ENCODE assay signal across 11 mouse cellular contexts in genomic region chr16:18586076-18586905, GRCm38 (mm10). TPM values are rescaled to one million over a fixed set of nuclear protein-coding genes. Genes with fewer than 3 reads are reported as not detected.
DNase-seq lines count a peak whose midpoint lies in the region; ATAC-seq lines count a peak whose summit lies in the region.
"Had no signal": no experiment of that assay in that cellular context is flagged by ENCODE, and none has a peak within 500 bp of the region (broad histone marks: within the 10 kb centered on the region; RNA-seq: fewer than 3 reads in every experiment).

No protein-coding gene starts in this region.

- H3K4me3 ChIP-seq in heart, embryonic 13.5 days = peak overlapping the region; percentile 54
- peak overlapping the region; percentile 44 for H3K4me3 ChIP-seq in hindbrain, embryonic 11.5 days (ENCODE audit: low read depth, low read length)
- H3K4me3 ChIP-seq in midbrain, embryonic 13.5 days (replicated peaks) = peak overlapping the region; percentile 38

- H3K9ac ChIP-seq in heart, embryonic 13.5 days = peak overlapping the region; percentile 75
- H3K9ac ChIP-seq in hindbrain, embryonic 11.5 days (ENCODE audit: low read depth, low read length) = peak overlapping the region; percentile 54
- H3K9ac ChIP-seq in midbrain, embryonic 13.5 days (replicated peaks) = no peak overlapping the region

- WGBS in heart, embryonic 13.5 days = 3% methylated on average over 74 of the region's 83 CpGs
- under 1% methylated on average over 83 of the region's 83 CpGs for WGBS in hindbrain, embryonic 11.5 days
- under 1% methylated on average over 81 of the region's 83 CpGs for WGBS in midbrain, embryonic 13.5 days

- peaks cover 63% of the 10 kb centered on the region for H3K4me1 ChIP-seq in heart, embryonic 13.5 days
- peaks cover 16% of the 10 kb centered on the region for H3K4me1 ChIP-seq in hindbrain, embryonic 11.5 days (replicated peaks; ENCODE audit: control insufficient read depth, insufficient read depth, low read length)
- peaks cover 54% of the 10 kb centered on the region for H3K4me1 ChIP-seq in midbrain, embryonic 13.5 days (replicated peaks)

- no peaks in the 10 kb centered on the region for H3K9me3 ChIP-seq in heart, embryonic 13.5 days
- no peaks in the 10 kb centered on the region for H3K9me3 ChIP-seq in hindbrain, embryonic 11.5 days (ENCODE audit: control insufficient read depth, low read length)
- H3K9me3 ChIP-seq in midbrain, embryonic 13.5 days = no peaks in the 10 kb centered on the region

- H3K27me3 ChIP-seq in heart, embryonic 13.5 days (replicated peaks) = peaks cover 100% of the 10 kb centered on the region
- peaks cover 96% of the 10 kb centered on the region for H3K27me3 ChIP-seq in hindbrain, embryonic 11.5 days (ENCODE audit: control insufficient read depth, insufficient read depth, low read length)
- H3K27me3 ChIP-seq in midbrain, embryonic 13.5 days = peaks cover 100% of the 10 kb centered on the region

- no peak for DNase-seq in heart, postnatal 14 days
- peak; percentile 62 for DNase-seq in ZHBTc4 (ENCODE audit: low read depth, low spot score)
- peak; percentile 71 for DNase-seq in hindbrain, embryonic 11.5 days (ENCODE audit: low spot score)
- no peak for DNase-seq in urinary bladder, postnatal 4 days (ENCODE audit: low spot score in 2 of 2)
- DNase-seq in ovary, postnatal 14 days (ENCODE audit: low spot score) = no peak
- no peak for DNase-seq in cerebellum, postnatal 4 days (ENCODE audit: low spot score in 2 of 2)
- DNase-seq: cerebellum, adult 9-10 months; lung, postnatal 36 days had no signal

- ATAC-seq in heart, embryonic 13.5 days (ENCODE audit: extremely low read depth, insufficient number of reproducible peaks, low FRiP score, low TSS enrichment) = no peak
- ATAC-seq in hindbrain, embryonic 11.5 days (ENCODE audit: low FRiP score) = no peak
- no peak for ATAC-seq in midbrain, embryonic 13.5 days

- intact Hi-C loops in heart, postnatal 14 days (cut with DNase I) = no loop called here

- no peaks in the 10 kb centered on the region for H3K36me3 ChIP-seq in heart, embryonic 13.5 days
- H3K36me3 ChIP-seq in hindbrain, embryonic 11.5 days (ENCODE audit: control insufficient read depth, insufficient read depth, low read length) = no peaks in the 10 kb centered on the region
- H3K36me3 ChIP-seq in midbrain, embryonic 13.5 days = no peaks in the 10 kb centered on the region

- H3K4me2 ChIP-seq in heart, embryonic 13.5 days = peak overlapping the region; percentile 81
- peak overlapping the region; percentile 77 for H3K4me2 ChIP-seq in hindbrain, embryonic 11.5 days (replicated peaks; ENCODE audit: low read depth, low read length)
- H3K4me2 ChIP-seq in midbrain, embryonic 13.5 days (replicated peaks) = peak overlapping the region; percentile 57

- no peak overlapping the region for H3K27ac ChIP-seq in heart, embryonic 13.5 days (replicated peaks)
- H3K27ac ChIP-seq in hindbrain, embryonic 11.5 days (ENCODE audit: low read depth, low read length) = no peak overlapping the region
- H3K27ac ChIP-seq in midbrain, embryonic 13.5 days = no peak overlapping the region

RNA-seq across cellular contexts. Expression of gene Tbx1, which starts 4.2 kb away (rescaled TPM):
- 0.42 and 1.1 TPM in 2 replicates for polyA plus RNA-seq in heart, embryonic 13.5 days (2015; fragmentation: Nextera tagmentation; extraction: Ambion mirVana)
- total RNA-seq in heart, postnatal 14 days (2021) = under 1 TPM; 0.48 to 0.76 TPM
- polyA plus RNA-seq in hindbrain, embryonic 11.5 days (2014; fragmentation: Nextera tagmentation; extraction: Ambion mirVana) = 6.4 and 7.4 TPM in 2 replicates
- polyA plus RNA-seq in midbrain, embryonic 13.5 days (2015; fragmentation: Nextera tagmentation; extraction: Ambion mirVana) = 0.34 and 0.71 TPM in 2 replicates

RNA-seq across cellular contexts. Expression of gene Gp1bb, which starts 35.9 kb away (rescaled TPM):
- polyA plus RNA-seq in heart, embryonic 13.5 days (2015; fragmentation: Nextera tagmentation; extraction: Ambion mirVana) = 4.4 and 6.1 TPM in 2 replicates
- under 1 TPM in 1 of 2 experiments, not detected in 1; 0.29 TPM for total RNA-seq in heart, postnatal 14 days (2021)
- polyA plus RNA-seq in hindbrain, embryonic 11.5 days (2014; fragmentation: Nextera tagmentation; extraction: Ambion mirVana) = 8.9 and 9.5 TPM in 2 replicates
- polyA plus RNA-seq in midbrain, embryonic 13.5 days (2015; fragmentation: Nextera tagmentation; extraction: Ambion mirVana) = 8.2 and 10.5 TPM in 2 replicates
- total RNA-seq: CH12.LX had no signal

RNA-seq across cellular contexts. Expression of gene Gm49601, which starts 39.9 kb away (rescaled TPM):
- 1.4 and 1.8 TPM in 2 replicates for polyA plus RNA-seq in heart, embryonic 13.5 days (2015; fragmentation: Nextera tagmentation; extraction: Ambion mirVana)
- 1 to 10 TPM; 2.8 to 4.0 TPM for total RNA-seq in heart, postnatal 14 days (2021)
- polyA plus RNA-seq in hindbrain, embryonic 11.5 days (2014; fragmentation: Nextera tagmentation; extraction: Ambion mirVana) = 3.9 and 6.0 TPM in 2 replicates
- polyA plus RNA-seq in midbrain, embryonic 13.5 days (2015; fragmentation: Nextera tagmentation; extraction: Ambion mirVana) = 16.5 and 18.3 TPM in 2 replicates

RNA-seq across cellular contexts. Expression of gene Sept5, which starts 43.5 kb away (rescaled TPM):
- polyA plus RNA-seq in heart, embryonic 13.5 days (2015; fragmentation: Nextera tagmentation; extraction: Ambion mirVana) = 8.8 TPM in 2 replicates
- 1 to 10 TPM; 6.7 to 7.6 TPM for total RNA-seq in heart, postnatal 14 days (2021)
- polyA plus RNA-seq in hindbrain, embryonic 11.5 days (2014; fragmentation: Nextera tagmentation; extraction: Ambion mirVana) = 63.4 and 64.4 TPM in 2 replicates
- 149 and 151 TPM in 2 replicates for polyA plus RNA-seq in midbrain, embryonic 13.5 days (2015; fragmentation: Nextera tagmentation; extraction: Ambion mirVana)

Comparison
In these comparisons a context has a peak if more than half of its experiments do, and no peak if none do; other contexts are left out.
1. DNase-seq: peak in ZHBTc4 (single experiment) and hindbrain, embryonic 11.5 days (single experiment); none in heart, postnatal 14 days (0 of 2), urinary bladder, postnatal 4 days (0 of 2), ovary, postnatal 14 days (single experiment) and cerebellum, postnatal 4 days (0 of 2).
2. Peak in every context shown above with its lines, with median percentiles within 50 percentile points of each other: H3K4me2 ChIP-seq and H3K4me3 ChIP-seq.